Mouse (Mus musculus) olfactory bulb, adult 2 months (tissue): ENCODE results near the gene Papss2. TPM values are rescaled to one million over a fixed set of nuclear protein-coding genes. Genes with fewer than 3 reads are reported as not detected.

Experiments used
- H3K27ac ChIP-seq: fragments of 200-500 bp; 2 replicates; pipeline ENCODE4 v1.5.1; 2012; ENCODE audit warnings: low read depth, low read length; ENCODE audit not compliant: insufficient read depth
- H3K4me1 ChIP-seq: fragments of 200-500 bp; 2 replicates; pipeline ENCODE4 v1.6.1; 2012; ENCODE audit warnings: low read length; ENCODE audit not compliant: control insufficient read depth, insufficient read depth
- H3K4me3 ChIP-seq: fragments of 200-500 bp; 2 replicates; pipeline ENCODE4 v1.5.1; 2012; ENCODE audit warnings: mild to moderate bottlenecking, low read depth, low read length, moderate library complexity; ENCODE audit not compliant: insufficient read depth
- CTCF ChIP-seq: fragments of 200-500 bp; IDR thresholded peaks from 2 replicates; pipeline ENCODE4 v1.5.1; 2012; ENCODE audit warnings: low read depth, mild to moderate bottlenecking, low read length, moderate library complexity; ENCODE audit not compliant: insufficient read depth
- POLR2A ChIP-seq: fragments of 200-500 bp; IDR thresholded peaks from 2 replicates; pipeline ENCODE4 v1.6.1; 2012; ENCODE audit warnings: mild to moderate bottlenecking, low read depth, low read length, moderate library complexity; ENCODE audit not compliant: insufficient read depth
- WGBS: fragments of 180-500 bp; shearing (Covaris S2); methylation state at CpG from one replicate; pipeline ENCODE4 v1.1.7; 2018; 5-methylcytosine and 5-hydroxymethylcytosine counted together
- polyA plus RNA-seq: library from polyadenylated mRNA; stranded (reverse); fragments of >200 nt; gene quantifications from 2 replicates; pipeline ENCODE4 v1.2.4, GENCODE M21; 2012; ENCODE audit warnings: low replicate concordance; ENCODE audit not compliant: missing spikeins, insufficient read depth, insufficient read length

The Papss2 gene
- polyA plus RNA-seq, 1 experiment = not detected

DNA sequence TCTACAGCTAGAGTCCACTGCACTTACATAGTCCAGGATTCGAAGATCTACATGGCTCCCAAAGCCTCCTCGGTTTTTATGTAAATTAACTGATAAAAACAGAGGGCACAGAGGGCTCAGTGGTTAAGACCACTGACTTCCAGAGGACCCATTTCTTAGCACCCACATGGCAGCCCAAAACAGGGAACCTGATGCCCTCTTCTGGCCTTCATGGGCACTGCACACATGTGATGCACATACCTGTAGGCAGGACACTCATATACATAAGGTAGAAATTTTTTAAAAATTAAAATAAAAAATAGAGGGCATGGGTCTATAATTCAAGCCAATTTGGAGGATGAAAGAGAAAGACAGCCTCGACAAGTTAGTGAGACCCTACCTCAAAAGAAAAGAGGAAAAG lies 48.1 kb downstream of the Papss2 start:
- Histone ChIP-seq H3K4me1 (peaks cover 9% of the 10 kb centered on the region; the same call in 1 of the 2 replicates), H3K4me3 (no peak overlapping the region), H3K27ac (no peak overlapping the region)
- TF ChIP-seq POLR2A (no peak), CTCF (no peak)
- WGBS = 97% methylated on average over 3 of the region's 3 CpGs

DNA sequence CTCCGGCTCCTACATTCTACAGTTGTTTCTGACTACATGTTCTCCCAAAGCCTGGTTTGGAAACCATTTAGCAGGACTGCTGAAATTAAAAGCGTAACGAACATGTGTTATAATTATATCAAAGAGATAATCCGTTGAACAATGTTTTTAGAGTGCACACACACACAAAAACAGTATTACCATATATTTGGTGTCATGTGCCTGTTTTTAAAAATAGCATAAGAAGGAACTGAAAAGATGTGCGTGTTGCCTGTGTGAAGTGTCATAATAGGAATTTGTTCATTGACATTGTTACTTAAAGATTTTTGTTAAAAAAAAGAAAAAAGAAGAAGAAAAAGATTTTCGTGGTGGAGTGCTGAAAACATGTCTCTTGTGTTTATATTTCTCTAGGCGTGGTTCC lies 50.3 kb downstream of the Papss2 start:
- no peak overlapping the region for H3K4me3 ChIP-seq
- TF ChIP-seq CTCF (no peak), POLR2A (no peak)
- peaks cover 9% of the 10 kb centered on the region; the same call in 1 of the 2 replicates for H3K4me1 ChIP-seq
- no peak overlapping the region for H3K27ac ChIP-seq
- WGBS = 59% methylated on average over 7 of the region's 7 CpGs

DNA sequence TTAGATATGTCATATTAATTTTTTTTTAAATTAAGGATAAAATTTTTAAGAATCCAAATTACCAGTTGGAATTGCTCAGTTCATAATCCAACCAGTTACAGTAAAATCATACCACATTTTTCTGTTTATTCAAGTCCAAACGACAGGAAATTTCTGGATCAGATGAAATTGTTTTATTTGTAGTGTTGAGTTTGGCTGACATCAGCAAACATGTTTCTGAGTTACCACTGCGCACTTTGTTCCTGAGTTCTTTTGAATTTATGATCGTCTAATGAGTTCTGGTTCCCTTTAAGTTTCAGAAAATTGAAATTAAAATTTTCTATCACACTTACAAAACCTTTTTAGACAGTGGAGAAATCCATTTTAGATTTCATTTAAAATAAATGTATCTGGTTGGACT lies 50.8 kb downstream of the Papss2 start:
- 53% methylated on average over 3 of the region's 3 CpGs for WGBS
- Histone ChIP-seq H3K4me1 (peaks cover 9% of the 10 kb centered on the region; the same call in 1 of the 2 replicates), H3K4me3 (no peak overlapping the region), H3K27ac (no peak overlapping the region)
- TF ChIP-seq POLR2A (no peak), CTCF (no peak)

DNA sequence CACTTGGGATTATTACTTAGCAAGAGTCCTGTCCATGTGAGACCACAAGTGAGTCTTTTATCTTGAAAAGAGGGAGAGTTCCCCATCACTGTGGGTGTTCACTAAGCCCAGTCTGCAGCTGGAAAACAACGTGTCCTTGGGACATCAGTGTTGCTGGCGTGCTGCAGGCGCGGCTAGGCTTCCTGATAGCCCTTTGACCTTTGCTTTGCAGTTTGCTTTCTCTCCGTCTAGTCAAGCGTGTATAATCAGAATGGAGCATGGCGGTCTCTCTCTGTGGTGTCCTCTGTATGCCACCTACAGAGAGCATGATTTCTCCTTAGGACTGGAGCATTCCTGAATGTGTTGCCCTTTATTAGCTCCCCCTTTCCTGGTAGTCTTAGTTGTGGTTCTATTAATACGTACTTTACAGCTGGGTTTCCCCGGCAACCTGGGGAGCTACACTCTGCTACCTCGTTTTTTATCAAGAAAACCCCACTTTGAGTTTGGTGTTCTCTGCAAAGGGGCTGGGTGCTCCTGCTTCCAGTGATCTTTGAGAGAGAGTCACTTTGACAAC lies 52.5 kb downstream of the Papss2 start:
- Histone ChIP-seq H3K4me3 (no peak overlapping the region), H3K4me1 (peaks cover 9% of the 10 kb centered on the region; the same call in 1 of the 2 replicates), H3K27ac (peak overlapping the region; percentile 74)
- WGBS = 25% methylated on average over 10 of the region's 10 CpGs
- TF ChIP-seq POLR2A = no peak
- TF ChIP-seq CTCF = no peak

DNA sequence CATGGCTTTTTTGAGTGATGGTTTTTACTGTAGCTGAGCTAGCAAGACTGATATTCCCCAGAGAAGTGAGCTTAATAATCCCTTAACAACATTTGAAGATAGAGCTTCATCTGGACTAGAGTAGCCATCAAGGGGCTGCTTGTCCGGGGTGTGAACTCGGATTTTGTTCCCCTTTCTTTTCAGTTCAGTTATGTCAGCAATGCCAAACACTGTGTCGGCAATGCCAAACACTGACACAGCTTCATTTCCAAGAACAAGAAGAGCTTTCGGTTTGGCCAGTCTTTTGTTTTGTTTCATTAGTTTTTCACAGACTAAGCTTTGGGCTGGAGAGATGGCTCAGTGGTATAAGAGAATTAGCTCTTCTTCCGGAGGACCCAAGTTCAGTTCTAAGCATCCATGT lies 55.5 kb downstream of the Papss2 start:
- no peak overlapping the region for H3K4me3 ChIP-seq
- H3K27ac ChIP-seq = no peak overlapping the region
- WGBS = 72% methylated on average over 5 of the region's 5 CpGs
- TF ChIP-seq POLR2A (no peak), CTCF (no peak)
- H3K4me1 ChIP-seq = peaks cover 9% of the 10 kb centered on the region; the same call in 1 of the 2 replicates

DNA sequence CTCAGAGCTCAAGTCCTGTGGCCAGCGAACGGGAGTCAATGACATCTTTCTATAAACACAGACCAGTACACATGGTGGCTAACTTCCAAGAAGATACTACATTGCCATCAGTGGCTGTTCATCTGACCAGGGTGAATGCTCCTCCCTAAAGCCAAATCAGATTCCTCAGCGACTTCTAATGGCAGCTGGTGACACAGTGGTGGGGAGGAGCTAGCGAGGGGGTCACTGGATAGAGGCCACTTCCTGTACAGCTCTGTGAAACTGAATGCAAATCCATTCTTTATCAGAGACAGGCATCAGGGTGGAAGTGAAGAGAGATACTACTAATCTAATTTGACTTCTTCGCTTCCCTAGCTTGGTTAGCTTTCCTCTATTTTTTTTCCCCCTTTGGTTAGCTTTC lies 57.5 kb downstream of the Papss2 start:
- Histone ChIP-seq H3K4me1 (0 out of 2 replicates have a peak, but pooled peaks cover 2% of the 10 kb centered on the region), H3K27ac (no peak overlapping the region), H3K4me3 (no peak overlapping the region)
- WGBS = 88% methylated on average over 5 of the region's 5 CpGs
- no peak for TF ChIP-seq CTCF
- TF ChIP-seq POLR2A = no peak

DNA sequence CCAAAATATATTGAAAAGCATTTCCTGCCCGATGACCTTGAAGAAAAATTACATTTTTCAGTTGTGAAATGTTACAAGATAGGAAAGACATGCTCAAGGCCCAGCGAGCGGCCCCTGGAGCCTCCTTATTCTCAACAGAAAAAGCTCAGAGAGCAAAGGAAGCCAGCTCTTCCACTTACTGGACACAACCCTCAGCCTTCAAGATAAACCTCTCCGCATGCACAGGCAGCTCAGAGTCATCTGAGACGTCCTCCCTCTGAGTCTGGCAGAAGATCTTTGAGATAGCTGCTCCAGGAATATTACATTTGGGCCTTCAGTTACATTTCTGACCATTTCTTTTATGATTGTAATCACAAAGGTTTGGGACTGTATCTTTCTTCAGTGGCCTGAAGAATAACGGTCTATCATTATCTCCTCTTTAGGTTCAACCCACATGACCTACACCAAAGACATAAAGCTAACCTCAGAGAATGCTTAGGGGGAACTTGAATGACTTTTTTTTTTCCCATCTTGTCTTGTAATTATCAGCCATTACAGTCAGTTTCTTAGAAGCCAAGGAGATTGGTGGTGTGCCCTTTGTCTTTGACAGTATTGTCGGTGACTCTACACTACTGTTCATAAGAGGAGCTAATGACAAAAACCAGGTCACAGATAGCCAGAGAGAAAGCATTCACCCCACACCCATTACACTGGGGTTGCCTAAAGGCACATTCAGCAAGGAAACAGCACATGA lies 58.2 kb downstream of the Papss2 start:
- WGBS = 93% methylated on average over 7 of the region's 7 CpGs
- Histone ChIP-seq H3K27ac (no peak overlapping the region), H3K4me1 (no peaks in the 10 kb centered on the region), H3K4me3 (no peak overlapping the region)
- TF ChIP-seq CTCF (no peak), POLR2A (no peak)

DNA sequence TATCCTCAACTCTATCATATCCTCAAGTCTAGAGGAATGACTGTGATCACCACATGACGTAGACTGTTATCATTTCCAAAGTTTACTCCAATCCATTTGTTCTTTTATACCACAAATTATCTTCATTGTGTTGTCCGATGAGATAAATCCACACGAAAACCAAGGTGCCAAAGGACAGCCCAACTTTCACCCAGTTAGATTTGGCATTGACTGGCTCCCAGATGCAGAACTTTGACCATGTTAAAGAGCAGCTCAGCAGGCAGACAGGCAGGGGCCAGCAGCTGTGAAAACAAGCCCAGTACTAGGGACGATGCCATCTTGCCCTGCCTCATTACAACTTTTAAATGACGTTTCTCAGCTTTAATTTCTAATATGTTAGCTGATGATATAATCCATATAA lies 63.8 kb downstream of the Papss2 start:
- no peak for TF ChIP-seq POLR2A
- H3K27ac ChIP-seq = no peak overlapping the region
- 81% methylated on average over 5 of the region's 5 CpGs for WGBS
- H3K4me3 ChIP-seq = no peak overlapping the region
- H3K4me1 ChIP-seq = no peaks in the 10 kb centered on the region

DNA sequence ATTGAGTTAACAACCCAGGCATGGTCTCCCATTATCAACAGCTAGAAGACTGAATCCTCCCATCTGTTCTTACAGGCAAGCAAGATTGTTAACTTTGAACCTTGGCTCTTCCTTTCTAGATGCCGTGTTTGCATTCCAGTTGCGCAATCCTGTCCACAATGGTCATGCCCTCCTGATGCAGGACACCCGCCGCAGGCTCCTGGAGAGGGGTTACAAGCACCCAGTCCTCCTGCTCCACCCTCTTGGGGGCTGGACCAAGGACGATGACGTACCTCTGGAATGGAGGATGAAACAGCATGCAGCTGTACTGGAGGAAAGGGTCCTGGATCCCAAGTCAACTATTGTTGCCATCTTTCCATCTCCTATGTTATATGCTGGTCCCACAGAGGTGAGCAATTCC lies 67.3 kb downstream of the Papss2 start:
- no peak for TF ChIP-seq POLR2A
- TF ChIP-seq CTCF = no peak
- Histone ChIP-seq H3K4me3 (no peak overlapping the region), H3K4me1 (no peaks in the 10 kb centered on the region), H3K27ac (no peak overlapping the region)
- 93% methylated on average over 6 of the region's 6 CpGs for WGBS
